Mouse (Mus musculus): ENCODE results near the gene Lbh. TPM values are rescaled to one million over a fixed set of nuclear protein-coding genes. Genes with fewer than 3 reads are reported as not detected.

Gene Lbh
- polyA plus RNA-seq, 1 experiment from 2014 or later, result 7.6 TPM

DNA sequence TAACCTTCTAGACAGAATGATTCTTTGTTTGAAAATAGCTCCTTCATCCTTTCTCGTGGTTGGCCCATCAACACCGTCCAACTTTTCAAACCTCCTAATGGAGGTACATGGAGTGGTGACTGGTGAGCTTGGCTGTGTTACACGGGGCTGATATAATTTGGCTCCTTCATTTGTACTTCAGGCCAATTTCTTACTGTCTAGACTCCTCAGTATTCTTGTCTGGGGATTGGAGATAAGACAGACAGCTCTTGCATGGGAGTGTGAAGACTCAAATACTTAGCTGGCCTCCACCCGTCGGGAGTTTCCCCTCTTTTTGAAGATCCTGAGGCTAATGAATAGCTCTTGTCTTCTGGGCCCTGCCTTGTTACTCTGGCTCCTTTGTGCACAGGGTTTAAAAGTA lies 26.3 kb downstream of the Lbh start:
- no peak for ATAC-seq
- Histone ChIP-seq H3K9ac (ENCODE audit: low read depth, low read length) (no peak overlapping the region), H3K36me3 (ENCODE audit: control insufficient read depth, insufficient read depth, low read length) (peaks cover 17% of the 10 kb centered on the region), H3K4me2 (ENCODE audit: low read depth, low read length) (no peak overlapping the region), H3K27ac (ENCODE audit: low read length) (no peak overlapping the region), H3K27me3 (replicated peaks; ENCODE audit: control insufficient read depth, insufficient read depth, low read length) (no peaks in the 10 kb centered on the region), H3K4me3 (ENCODE audit: low read length) (no peak overlapping the region), H3K4me1 (ENCODE audit: control insufficient read depth, insufficient read depth, low read length) (peaks cover 7% of the 10 kb centered on the region), H3K9me3 (ENCODE audit: control insufficient read depth, low read length) (no peaks in the 10 kb centered on the region)
- 73% methylated on average over 5 of the region's 5 CpGs for WGBS

DNA sequence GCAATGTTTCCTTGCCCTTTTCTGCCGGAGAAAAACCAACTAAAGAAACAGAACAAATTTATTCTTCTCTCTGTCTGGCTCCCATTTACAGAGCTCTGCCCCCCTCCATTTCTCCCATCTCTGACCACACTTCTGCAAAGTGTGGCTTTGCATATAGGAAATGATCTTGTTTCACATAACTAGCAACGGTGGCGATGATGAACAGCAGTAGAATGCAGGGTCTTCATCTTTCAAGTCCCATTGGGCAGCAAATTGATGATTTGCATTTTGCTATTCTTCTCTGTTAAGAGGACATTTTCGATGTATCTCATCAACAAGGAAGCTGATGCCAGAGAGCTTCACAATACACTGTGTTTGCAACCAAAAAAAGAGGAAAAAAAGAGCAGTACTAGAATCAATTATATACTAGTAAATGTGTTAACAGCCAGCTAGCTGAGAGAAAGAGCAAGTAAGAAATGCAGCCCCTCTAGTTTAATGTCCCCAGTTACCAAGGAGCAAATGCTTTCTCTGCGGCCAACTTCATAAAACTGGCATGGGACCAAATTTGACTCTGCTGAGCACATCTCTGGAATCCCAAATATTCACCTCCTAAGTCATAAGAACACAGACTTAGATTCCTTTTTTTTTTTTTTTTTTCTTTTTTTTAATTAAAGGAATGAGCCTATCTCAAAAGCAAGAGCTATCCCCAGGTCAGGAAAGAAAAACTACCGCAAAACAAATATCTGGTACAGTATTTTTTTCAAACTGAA lies 29.2 kb downstream of the Lbh start:
- Histone ChIP-seq H3K4me1 (ENCODE audit: control insufficient read depth, insufficient read depth, low read length) (peaks cover 7% of the 10 kb centered on the region), H3K9ac (ENCODE audit: low read depth, low read length) (no peak overlapping the region), H3K27me3 (replicated peaks; ENCODE audit: control insufficient read depth, insufficient read depth, low read length) (no peaks in the 10 kb centered on the region), H3K9me3 (ENCODE audit: control insufficient read depth, low read length) (no peaks in the 10 kb centered on the region), H3K36me3 (ENCODE audit: control insufficient read depth, insufficient read depth, low read length) (no peaks in the 10 kb centered on the region), H3K27ac (ENCODE audit: low read length) (no peak overlapping the region; the same call in 1 of the 2 replicates), H3K4me3 (ENCODE audit: low read length) (no peak overlapping the region), H3K4me2 (ENCODE audit: low read depth, low read length) (no peak overlapping the region)
- ATAC-seq, result no peak
- WGBS, result 50% methylated on average over 6 of the region's 6 CpGs

DNA sequence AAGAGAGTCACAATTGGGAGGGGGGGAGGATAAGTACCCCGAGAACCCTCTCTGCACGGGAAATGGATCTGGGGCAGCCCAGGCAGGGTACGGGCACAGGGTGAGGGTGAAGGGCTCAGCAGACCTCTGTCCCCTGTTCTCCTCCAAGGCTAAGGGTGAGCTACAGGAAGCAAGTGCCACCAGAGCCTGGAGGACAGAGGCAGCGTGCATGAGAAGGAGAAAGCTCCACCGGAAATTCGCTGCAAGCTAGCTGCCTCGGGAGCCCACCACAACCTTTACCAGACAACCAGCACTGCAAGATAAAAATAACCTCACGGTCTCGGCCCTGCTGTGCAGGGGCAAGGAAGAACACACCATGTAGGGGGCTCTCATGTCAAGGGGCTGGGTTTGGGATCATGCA lies 30.0 kb downstream of the Lbh start:
- Histone ChIP-seq H3K4me2 (ENCODE audit: low read depth, low read length) (no peak overlapping the region), H3K4me3 (ENCODE audit: low read length) (no peak overlapping the region), H3K27ac (ENCODE audit: low read length) (0 out of 2 replicates have a peak overlapping the region, but pooled peaks have one; percentile 22), H3K4me1 (ENCODE audit: control insufficient read depth, insufficient read depth, low read length) (peaks cover 7% of the 10 kb centered on the region), H3K27me3 (replicated peaks; ENCODE audit: control insufficient read depth, insufficient read depth, low read length) (no peaks in the 10 kb centered on the region), H3K9ac (ENCODE audit: low read depth, low read length) (no peak overlapping the region), H3K36me3 (ENCODE audit: control insufficient read depth, insufficient read depth, low read length) (no peaks in the 10 kb centered on the region), H3K9me3 (ENCODE audit: control insufficient read depth, low read length) (no peaks in the 10 kb centered on the region)
- ATAC-seq, result 0 out of 2 replicates have a peak, but pooled peaks have one; percentile 36
- WGBS, result 68% methylated on average over 9 of the region's 9 CpGs

DNA sequence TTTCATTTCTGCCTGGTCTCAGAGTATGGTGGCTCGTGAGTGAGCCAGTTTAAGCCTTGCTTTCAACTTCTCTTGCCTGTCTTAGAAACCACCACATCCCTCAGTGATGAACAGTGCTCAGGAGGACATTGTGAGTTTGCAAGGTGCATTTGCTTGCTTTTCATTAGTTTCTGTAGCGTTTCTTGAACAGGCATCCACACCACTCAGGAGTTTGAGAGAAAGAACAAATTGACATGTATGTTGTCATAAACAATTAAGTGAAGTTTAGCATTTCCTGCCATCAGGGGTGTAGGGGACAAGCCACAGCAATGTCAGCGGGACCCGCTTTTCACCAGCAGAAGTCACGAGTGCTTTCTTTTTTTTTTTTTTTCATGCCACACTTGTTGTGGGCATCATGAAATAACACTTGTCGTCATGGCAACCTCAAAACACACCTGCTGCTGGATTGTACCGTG lies 31.2 kb downstream of the Lbh start:
- Histone ChIP-seq H3K27me3 (replicated peaks; ENCODE audit: control insufficient read depth, insufficient read depth, low read length) (no peaks in the 10 kb centered on the region), H3K4me1 (ENCODE audit: control insufficient read depth, insufficient read depth, low read length) (peaks cover 7% of the 10 kb centered on the region), H3K9me3 (ENCODE audit: control insufficient read depth, low read length) (no peaks in the 10 kb centered on the region), H3K36me3 (ENCODE audit: control insufficient read depth, insufficient read depth, low read length) (no peaks in the 10 kb centered on the region), H3K4me2 (ENCODE audit: low read depth, low read length) (no peak overlapping the region), H3K4me3 (ENCODE audit: low read length) (no peak overlapping the region), H3K9ac (ENCODE audit: low read depth, low read length) (no peak overlapping the region), H3K27ac (ENCODE audit: low read length) (no peak overlapping the region)
- no peak for ATAC-seq
- 89% methylated on average over 7 of the region's 7 CpGs for WGBS

DNA sequence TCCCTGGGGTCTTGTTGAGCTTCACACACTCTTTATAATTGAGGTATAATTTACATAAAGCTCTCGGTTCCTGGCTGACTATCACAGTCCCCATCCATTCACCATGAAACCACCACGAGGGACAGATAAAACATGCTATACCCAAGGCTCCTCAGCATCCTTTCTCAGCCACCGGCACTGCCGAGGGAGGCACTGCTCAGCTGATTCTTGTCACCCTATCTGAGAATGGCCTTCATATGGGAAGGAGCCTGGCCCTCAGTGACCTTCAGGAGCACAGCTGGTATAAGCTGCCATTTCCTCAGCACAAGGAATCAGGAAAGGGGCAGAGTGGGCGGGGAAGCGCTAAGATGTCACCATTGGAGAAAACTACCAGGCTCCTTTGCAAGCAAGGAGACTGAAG lies 33.2 kb downstream of the Lbh start:
- Histone ChIP-seq H3K9me3 (ENCODE audit: control insufficient read depth, low read length) (no peaks in the 10 kb centered on the region), H3K4me2 (ENCODE audit: low read depth, low read length) (no peak overlapping the region), H3K4me3 (ENCODE audit: low read length) (no peak overlapping the region), H3K36me3 (ENCODE audit: control insufficient read depth, insufficient read depth, low read length) (no peaks in the 10 kb centered on the region), H3K4me1 (ENCODE audit: control insufficient read depth, insufficient read depth, low read length) (peaks cover 11% of the 10 kb centered on the region), H3K27me3 (replicated peaks; ENCODE audit: control insufficient read depth, insufficient read depth, low read length) (no peaks in the 10 kb centered on the region), H3K27ac (ENCODE audit: low read length) (no peak overlapping the region), H3K9ac (ENCODE audit: low read depth, low read length) (no peak overlapping the region)
- 78% methylated on average over 6 of the region's 6 CpGs for WGBS
- no peak for ATAC-seq

DNA sequence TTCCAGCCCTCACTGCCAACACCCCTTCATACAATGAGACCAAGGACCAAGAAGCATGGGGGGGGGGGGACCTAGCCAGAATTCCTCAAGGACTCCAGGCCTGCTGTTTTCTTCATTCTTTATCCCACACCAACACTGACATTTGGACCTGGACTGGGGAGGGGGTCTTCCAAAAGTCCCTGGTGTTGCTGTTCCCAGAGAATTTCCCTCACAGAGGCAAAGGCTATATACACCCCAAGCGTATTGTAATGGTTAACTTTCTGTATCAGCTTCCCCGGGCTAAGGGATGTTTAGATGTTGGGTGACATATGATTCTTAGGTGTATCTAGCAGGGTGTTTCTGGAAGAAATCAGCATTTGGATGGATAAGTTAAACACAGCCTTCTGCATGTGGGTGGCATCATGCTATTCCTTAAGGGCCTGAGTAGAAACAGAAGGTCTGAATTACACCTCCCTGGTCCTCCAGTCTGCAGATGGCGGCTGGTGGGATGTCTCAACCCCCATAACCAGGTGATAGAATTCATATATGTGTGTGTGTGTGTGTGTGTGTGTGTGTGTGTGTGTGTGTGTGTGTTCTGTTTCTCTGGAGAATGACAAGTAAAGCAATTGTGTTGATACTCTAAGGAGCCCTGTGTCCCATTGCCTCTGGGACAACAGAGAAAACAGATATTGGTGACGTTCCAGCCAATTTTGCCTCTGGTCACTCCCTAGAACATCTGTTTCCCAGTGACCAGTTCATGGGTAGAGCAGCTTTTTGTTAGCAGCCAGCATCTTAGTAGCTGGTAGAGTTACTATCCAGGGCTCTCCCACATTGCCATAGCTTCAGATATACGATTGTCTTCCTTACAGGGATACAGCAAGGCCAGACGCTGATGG lies 35.9 kb downstream of the Lbh start:
- peaks cover 4% of the 10 kb centered on the region; the same call in 1 of the 2 replicates for H3K4me1 ChIP-seq (ENCODE audit: control insufficient read depth, insufficient read depth, low read length)
- H3K4me2 ChIP-seq (ENCODE audit: low read depth, low read length), result no peak overlapping the region
- H3K27ac ChIP-seq (ENCODE audit: low read length), result no peak overlapping the region
- no peaks in the 10 kb centered on the region for H3K36me3 ChIP-seq (ENCODE audit: control insufficient read depth, insufficient read depth, low read length)
- no peaks in the 10 kb centered on the region for H3K9me3 ChIP-seq (ENCODE audit: control insufficient read depth, low read length)
- H3K4me3 ChIP-seq (ENCODE audit: low read length), result no peak overlapping the region
- H3K27me3 ChIP-seq (replicated peaks; ENCODE audit: control insufficient read depth, insufficient read depth, low read length), result no peaks in the 10 kb centered on the region
- no peak overlapping the region for H3K9ac ChIP-seq (ENCODE audit: low read depth, low read length)
- 63% methylated on average over 6 of the region's 6 CpGs for WGBS
- peak; percentile 39; the same call in 1 of the 2 replicates for ATAC-seq

DNA sequence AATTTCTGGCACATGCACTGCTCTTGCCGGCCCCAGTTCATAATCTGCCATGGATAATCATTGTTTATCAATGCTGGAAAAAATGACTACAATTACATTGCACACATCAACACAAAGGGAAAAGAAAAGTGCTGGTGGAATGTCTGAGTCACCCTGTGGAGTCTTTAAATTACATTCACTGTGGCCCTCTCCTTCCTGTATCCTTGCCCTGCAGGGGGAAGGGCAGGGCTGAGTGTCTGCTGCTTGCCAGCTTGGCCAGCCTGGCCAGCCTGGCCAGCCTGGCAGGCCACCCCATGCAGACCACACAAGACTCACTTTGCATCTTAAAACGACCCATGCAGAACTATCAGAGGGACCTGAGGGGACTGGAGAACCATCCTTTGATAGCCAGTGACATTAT lies 37.4 kb downstream of the Lbh start:
- no peak overlapping the region for H3K4me2 ChIP-seq (ENCODE audit: low read depth, low read length)
- no peaks in the 10 kb centered on the region for H3K36me3 ChIP-seq (ENCODE audit: control insufficient read depth, insufficient read depth, low read length)
- ATAC-seq, result no peak
- H3K27ac ChIP-seq (ENCODE audit: low read length), result no peak overlapping the region
- no peak overlapping the region for H3K9ac ChIP-seq (ENCODE audit: low read depth, low read length)
- peaks cover 4% of the 10 kb centered on the region; the same call in 1 of the 2 replicates for H3K4me1 ChIP-seq (ENCODE audit: control insufficient read depth, insufficient read depth, low read length)
- 49% methylated on average over 2 of the region's 2 CpGs for WGBS
- H3K4me3 ChIP-seq (ENCODE audit: low read length), result no peak overlapping the region
- H3K9me3 ChIP-seq (ENCODE audit: control insufficient read depth, low read length), result no peaks in the 10 kb centered on the region
- no peaks in the 10 kb centered on the region for H3K27me3 ChIP-seq (replicated peaks; ENCODE audit: control insufficient read depth, insufficient read depth, low read length)

DNA sequence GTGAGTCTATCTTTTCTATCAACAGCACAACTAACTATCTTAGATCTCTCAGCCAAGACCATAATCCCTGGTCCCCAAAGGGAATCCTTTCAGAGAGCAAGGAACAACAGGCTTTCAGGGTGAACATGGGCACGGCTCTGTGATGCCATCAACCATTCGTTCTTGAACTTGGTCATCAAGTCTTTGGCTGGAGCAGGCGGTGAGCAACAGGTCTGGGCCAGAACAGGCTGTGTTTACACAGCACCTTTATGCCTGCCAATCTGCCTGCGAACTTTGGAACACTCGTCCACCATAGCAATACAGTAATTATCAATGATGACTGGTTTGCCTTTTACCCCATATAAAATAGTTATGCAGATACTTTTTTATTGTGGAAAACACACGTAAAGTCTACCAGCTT lies 38.9 kb downstream of the Lbh start:
- ATAC-seq, result peak; percentile 89
- Histone ChIP-seq H3K9me3 (ENCODE audit: control insufficient read depth, low read length) (no peaks in the 10 kb centered on the region), H3K36me3 (ENCODE audit: control insufficient read depth, insufficient read depth, low read length) (no peaks in the 10 kb centered on the region), H3K9ac (ENCODE audit: low read depth, low read length) (no peak overlapping the region), H3K4me1 (ENCODE audit: control insufficient read depth, insufficient read depth, low read length) (peaks cover 4% of the 10 kb centered on the region; the same call in 1 of the 2 replicates), H3K27ac (ENCODE audit: low read length) (no peak overlapping the region), H3K4me3 (ENCODE audit: low read length) (no peak overlapping the region), H3K4me2 (ENCODE audit: low read depth, low read length) (no peak overlapping the region), H3K27me3 (replicated peaks; ENCODE audit: control insufficient read depth, insufficient read depth, low read length) (no peaks in the 10 kb centered on the region)
- WGBS, result 73% methylated on average over 6 of the region's 6 CpGs

DNA sequence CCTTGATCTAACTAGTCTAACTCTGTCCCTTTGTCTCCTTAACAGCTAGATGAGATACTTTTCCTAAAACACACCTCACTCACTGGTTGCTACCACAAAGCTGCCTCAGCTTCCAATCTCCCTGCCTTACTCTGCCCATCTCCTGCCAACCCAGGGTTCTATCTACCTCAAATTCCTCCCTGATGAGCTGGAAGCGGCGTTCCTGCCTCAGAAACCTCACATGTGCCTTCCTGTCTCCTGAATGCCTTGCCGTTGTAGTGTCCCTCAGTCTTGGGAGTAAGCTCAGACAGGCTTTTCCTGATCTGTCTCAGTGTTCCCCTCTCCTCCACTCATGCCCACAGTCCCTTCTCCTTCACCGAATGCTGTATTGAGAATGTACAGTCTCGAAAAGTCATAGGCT lies 40.8 kb downstream of the Lbh start:
- no peak for ATAC-seq
- Histone ChIP-seq H3K9me3 (ENCODE audit: control insufficient read depth, low read length) (no peaks in the 10 kb centered on the region), H3K27ac (ENCODE audit: low read length) (no peak overlapping the region), H3K27me3 (replicated peaks; ENCODE audit: control insufficient read depth, insufficient read depth, low read length) (no peaks in the 10 kb centered on the region), H3K36me3 (ENCODE audit: control insufficient read depth, insufficient read depth, low read length) (no peaks in the 10 kb centered on the region), H3K4me2 (ENCODE audit: low read depth, low read length) (no peak overlapping the region), H3K4me1 (ENCODE audit: control insufficient read depth, insufficient read depth, low read length) (peaks cover 4% of the 10 kb centered on the region; the same call in 1 of the 2 replicates), H3K4me3 (ENCODE audit: low read length) (no peak overlapping the region), H3K9ac (ENCODE audit: low read depth, low read length) (no peak overlapping the region)
- 83% methylated on average over 5 of the region's 5 CpGs for WGBS

Measured in intestine, embryonic 16.5 days (tissue).